9 mouse cellular contexts compared by ENCODE assay signal in the genomic region with DNA sequence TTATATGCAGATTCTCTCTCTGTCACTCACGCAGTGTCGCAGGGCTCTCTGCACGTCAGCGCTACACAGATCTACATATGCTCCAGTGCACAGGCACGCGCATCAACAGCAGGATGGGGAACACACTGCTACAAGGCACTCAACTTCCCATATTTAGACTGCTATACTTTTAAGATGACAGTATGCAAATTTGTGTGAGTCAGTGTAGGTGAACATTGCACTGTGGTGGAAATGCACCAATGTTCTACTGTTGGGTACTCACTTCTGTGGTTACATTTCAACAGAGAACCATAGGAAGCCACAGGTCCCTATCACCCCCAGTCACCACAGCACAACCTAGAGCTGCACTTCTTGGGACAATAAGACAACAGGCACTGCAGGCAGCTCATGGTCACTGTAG. TPM values are rescaled to one million over a fixed set of nuclear protein-coding genes. Genes with fewer than 3 reads are reported as not detected.
DNase-seq lines count a peak whose midpoint lies in the region; ATAC-seq and TF ChIP-seq lines count a peak whose summit lies in the region.
"Had no signal": no experiment of that assay in that cellular context is flagged by ENCODE, and none has a peak within 500 bp of the region (broad histone marks: within the 10 kb centered on the region; RNA-seq: fewer than 3 reads in every experiment).

No protein-coding gene starts in this region.

- H3K27me3 ChIP-seq in G1E (ENCODE audit: insufficient read depth, low read length): no peaks in the 10 kb centered on the region
- H3K27me3 ChIP-seq in midbrain, embryonic 15.5 days (replicated peaks): no peaks in the 10 kb centered on the region
- no peaks in the 10 kb centered on the region for H3K27me3 ChIP-seq in limb, embryonic 10.5 days (ENCODE audit: low read depth, poor library complexity, severe bottlenecking)
- H3K27me3 ChIP-seq: limb, embryonic 12.5 days had no signal

- no peak for TF ChIP-seq CTCF in G1E (IDR thresholded peaks at IDR 0.05; ENCODE audit: low read depth, low read length)

- no peak for DNase-seq in frontal cortex, postnatal 10 days (ENCODE audit: low spot score in 2 of 2)
- DNase-seq in G1E (ENCODE audit: low spot score): peak; percentile 44
- no peak for DNase-seq in gastrocnemius, postnatal 10 days
- no peak for DNase-seq in ovary, postnatal 10 days (ENCODE audit: low spot score)
- no peak for DNase-seq in limb, embryonic 10.5 days (ENCODE audit: low spot score)

- no peak overlapping the region for H3K27ac ChIP-seq in midbrain, embryonic 15.5 days
- no peak overlapping the region for H3K27ac ChIP-seq in limb, embryonic 10.5 days
- H3K27ac ChIP-seq: limb, embryonic 12.5 days had no signal

- no peak overlapping the region; the same call in 1 of the 2 replicates for H3K4me2 ChIP-seq in midbrain, embryonic 15.5 days
- H3K4me2 ChIP-seq: limb, embryonic 12.5 days had no signal

- H3K4me1 ChIP-seq in G1E (ENCODE audit: insufficient read depth, low read depth, low read length): peaks cover 42% of the 10 kb centered on the region
- peaks cover 44% of the 10 kb centered on the region for H3K4me1 ChIP-seq in midbrain, embryonic 15.5 days
- peaks cover 23% of the 10 kb centered on the region for H3K4me1 ChIP-seq in limb, embryonic 10.5 days

- peak; percentile 48 for ATAC-seq in frontal cortex, adult (ENCODE audit: low TSS enrichment)
- ATAC-seq in G1E (ENCODE audit: extremely low read depth, insufficient number of reproducible peaks, low FRiP score, poor library complexity, severe bottlenecking): peak; percentile 91
- ATAC-seq in hematopoietic stem cell, adult 5-6 weeks (replicated peaks in 1 of 2; ENCODE audit: insufficient read depth in 1 of 2, low FRiP score in 2 of 2, low TSS enrichment in 1 of 2, low read depth in 1 of 2, poor library complexity in 2 of 2, severe bottlenecking in 2 of 2): peak; percentile 83 to 91
- ATAC-seq in midbrain, embryonic 15.5 days (replicated peaks): no peak

- WGBS in midbrain, embryonic 15.5 days: 18% methylated on average over 6 of the region's 6 CpGs
- WGBS in limb, embryonic 10.5 days: 95% methylated on average over 6 of the region's 6 CpGs

- no peak overlapping the region; the same call in 1 of the 2 replicates for H3K4me3 ChIP-seq in G1E (ENCODE audit: low read depth, low read length)
- no peak overlapping the region for H3K4me3 ChIP-seq in midbrain, embryonic 15.5 days
- no peak overlapping the region for H3K4me3 ChIP-seq in limb, embryonic 10.5 days
- H3K4me3 ChIP-seq: limb, embryonic 12.5 days had no signal

- 0 out of 2 replicates have a peak overlapping the region, but pooled peaks have one; percentile 20 for H3K9ac ChIP-seq in midbrain, embryonic 15.5 days
- H3K9ac ChIP-seq: limb, embryonic 12.5 days had no signal

- H3K36me3 ChIP-seq in G1E (replicated peaks): peaks cover 14% of the 10 kb centered on the region
- H3K36me3 ChIP-seq in midbrain, embryonic 15.5 days (replicated peaks): no peaks in the 10 kb centered on the region
- no peaks in the 10 kb centered on the region for H3K36me3 ChIP-seq in limb, embryonic 10.5 days
- H3K36me3 ChIP-seq: limb, embryonic 12.5 days had no signal

- no peaks in the 10 kb centered on the region for H3K9me3 ChIP-seq in G1E (replicated peaks)
- no peaks in the 10 kb centered on the region for H3K9me3 ChIP-seq in midbrain, embryonic 15.5 days
- no peaks in the 10 kb centered on the region for H3K9me3 ChIP-seq in limb, embryonic 10.5 days (replicated peaks)
- H3K9me3 ChIP-seq: limb, embryonic 12.5 days had no signal

RNA-seq across cellular contexts. Expression of gene Zmynd11, which starts 5.1 kb away (rescaled TPM):
- total RNA-seq in G1E (2014; fragmentation: Nextera tagmentation) (90.0 and 93.1 TPM in 2 replicates), G1E (2017) (71.2 and 76.9 TPM in 2 replicates)
- 22.8 and 23.8 TPM in 2 replicates for polyA plus RNA-seq in G1E (2012)
- 119 and 137 TPM in 2 replicates for total RNA-seq in hematopoietic stem cell, adult 5-6 weeks (2017)
- 174 and 181 TPM in 2 replicates for polyA plus RNA-seq in midbrain, embryonic 15.5 days (2015; fragmentation: Nextera tagmentation; extraction: Ambion mirVana)
- total RNA-seq in gastrocnemius, postnatal 10 days (2021): 10 to 100 TPM; 77.7 to 91.2 TPM
- polyA plus RNA-seq in limb, embryonic 10.5 days (2016; fragmentation: Nextera tagmentation; extraction: Ambion mirVana): 74.5 and 86.3 TPM in 2 replicates
